Mouse (Mus musculus) midbrain, embryonic 12.5 days (tissue): ENCODE measurements at regions not wholly inside any gene's neighbourhood (a gene's known extent, or its start where the extent isn't known, plus 50 kb on each side); places are given as distances from the start of the nearest gene placed in this dataset.
A peak's percentile ranks its signal among the peaks of the same experiment; 100 is the strongest.

Experiments
- ATAC-seq: fragments of 200-750 bp; cut with Nextera tagmentation; 2 replicates; pipeline ENCODE4 v1.8.0; 2017; ENCODE audit warnings: low read depth, moderate TSS enrichment, moderate library complexity; ENCODE audit not compliant: low FRiP score
- H3K27ac ChIP-seq: fragments of 300-500 bp; sonication (generic); replicated peaks from 2 replicates; pipeline ENCODE4 v1.5.1; 2016; ENCODE audit warnings: mild to moderate bottlenecking
- H3K27me3 ChIP-seq: fragments of 300-500 bp; sonication (generic); 2 replicates; pipeline ENCODE4 v1.6.1; 2016; ENCODE audit warnings: mild to moderate bottlenecking
- H3K36me3 ChIP-seq: fragments of 300-500 bp; sonication (generic); 2 replicates; pipeline ENCODE4 v1.6.1; 2016
- H3K4me1 ChIP-seq: fragments of 300-500 bp; sonication (generic); 2 replicates; pipeline ENCODE4 v1.6.1; 2016
- H3K4me2 ChIP-seq: fragments of 300-500 bp; sonication (generic); replicated peaks from 2 replicates; pipeline ENCODE4 v1.6.1; 2016; ENCODE audit warnings: mild to moderate bottlenecking, moderate library complexity
- H3K4me3 ChIP-seq: fragments of 300-500 bp; sonication (generic); 2 replicates; pipeline ENCODE4 v1.5.1; 2016; ENCODE audit warnings: mild to moderate bottlenecking
- H3K9ac ChIP-seq: fragments of 300-500 bp; sonication (generic); replicated peaks from 2 replicates; pipeline ENCODE4 v1.6.1; 2016; ENCODE audit warnings: mild to moderate bottlenecking, moderate library complexity
- H3K9me3 ChIP-seq: fragments of 300-500 bp; sonication (generic); 2 replicates; pipeline ENCODE4 v1.6.1; 2016; ENCODE audit warnings: mild to moderate bottlenecking
- WGBS: fragments of 180-500 bp; shearing (Covaris S2); methylation state at CpG from one replicate; pipeline ENCODE4 v1.1.7; 2016; 5-methylcytosine and 5-hydroxymethylcytosine counted together

DNA sequence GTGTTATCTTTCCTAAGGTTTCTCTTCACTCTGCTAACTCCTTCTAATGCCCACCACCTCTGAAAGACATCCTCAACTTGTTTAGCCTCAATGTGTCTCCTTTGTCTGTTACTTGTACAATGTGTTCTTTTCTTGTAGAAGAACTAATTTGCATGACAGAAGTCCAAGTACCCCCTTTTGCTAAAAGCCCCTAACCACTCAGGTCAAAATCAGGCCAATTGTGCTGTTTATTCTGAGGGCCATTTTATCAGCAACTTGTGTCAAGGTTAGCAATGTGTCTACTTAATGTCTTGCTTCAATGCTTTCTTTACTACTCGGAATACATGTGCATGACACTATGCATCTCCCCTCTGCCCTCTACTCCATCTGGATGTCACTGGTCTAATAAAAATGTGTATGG is 107.3 kb upstream of the Paqr3 start:
- no peak overlapping the region for H3K9ac ChIP-seq
- peaks cover 3% of the 10 kb centered on the region for H3K27me3 ChIP-seq
- no peak overlapping the region for H3K4me2 ChIP-seq
- WGBS, result 51% methylated on average over 1 of the region's 1 CpGs
- H3K4me3 ChIP-seq, result no peak overlapping the region
- H3K27ac ChIP-seq, result no peak overlapping the region
- H3K36me3 ChIP-seq, result no peaks in the 10 kb centered on the region
- H3K9me3 ChIP-seq, result no peaks in the 10 kb centered on the region
- ATAC-seq, result no peak
- H3K4me1 ChIP-seq, result peaks cover 15% of the 10 kb centered on the region

GRCm38 (mm10) chr5:97205606-97206005 is 94.2 kb upstream of the Paqr3 start:
- H3K4me3 ChIP-seq, result no peak overlapping the region
- peaks cover 3% of the 10 kb centered on the region; the same call in 1 of the 2 replicates for H3K4me1 ChIP-seq
- no peaks in the 10 kb centered on the region for H3K36me3 ChIP-seq
- H3K27me3 ChIP-seq, result no peaks in the 10 kb centered on the region
- ATAC-seq, result no peak
- H3K4me2 ChIP-seq, result no peak overlapping the region
- no peak overlapping the region for H3K27ac ChIP-seq
- 83% methylated on average over 4 of the region's 4 CpGs for WGBS
- H3K9me3 ChIP-seq, result no peaks in the 10 kb centered on the region
- no peak overlapping the region for H3K9ac ChIP-seq

GRCm38 (mm10) chr5:97204337-97204736 is 92.9 kb upstream of the Paqr3 start:
- Histone ChIP-seq H3K9me3 (no peaks in the 10 kb centered on the region), H3K4me1 (peaks cover 4% of the 10 kb centered on the region; the same call in 1 of the 2 replicates), H3K27me3 (no peaks in the 10 kb centered on the region), H3K36me3 (no peaks in the 10 kb centered on the region), H3K4me2 (no peak overlapping the region), H3K4me3 (no peak overlapping the region), H3K27ac (no peak overlapping the region), H3K9ac (no peak overlapping the region)
- ATAC-seq, result no peak
- 83% methylated on average over 2 of the region's 2 CpGs for WGBS

DNA sequence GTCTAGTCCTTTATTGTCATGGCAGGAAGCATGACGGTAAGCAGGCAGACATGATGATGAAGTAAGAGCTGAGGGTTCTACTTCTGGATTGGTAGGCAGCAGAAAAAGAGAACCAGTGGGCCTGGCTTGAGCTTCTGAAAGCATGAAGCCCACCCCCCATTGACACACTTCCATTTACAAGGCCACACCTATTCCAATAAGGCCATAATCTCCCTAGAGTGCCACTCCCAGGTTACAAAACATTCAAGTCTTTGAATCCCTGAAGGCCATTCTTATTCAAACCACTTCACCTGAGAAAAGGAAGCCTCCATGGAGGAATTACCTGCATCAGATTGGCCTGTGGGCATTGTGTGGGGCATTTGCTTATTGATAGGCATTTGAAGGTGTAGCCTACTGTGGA is 92.2 kb upstream of the Paqr3 start:
- ATAC-seq, result no peak
- WGBS, result 88% methylated on average over 1 of the region's 1 CpGs
- H3K4me3 ChIP-seq, result no peak overlapping the region
- no peak overlapping the region for H3K9ac ChIP-seq
- H3K9me3 ChIP-seq, result no peaks in the 10 kb centered on the region
- no peaks in the 10 kb centered on the region for H3K36me3 ChIP-seq
- H3K4me1 ChIP-seq, result peaks cover 4% of the 10 kb centered on the region; the same call in 1 of the 2 replicates
- H3K27me3 ChIP-seq, result no peaks in the 10 kb centered on the region
- H3K27ac ChIP-seq, result no peak overlapping the region
- no peak overlapping the region for H3K4me2 ChIP-seq

DNA sequence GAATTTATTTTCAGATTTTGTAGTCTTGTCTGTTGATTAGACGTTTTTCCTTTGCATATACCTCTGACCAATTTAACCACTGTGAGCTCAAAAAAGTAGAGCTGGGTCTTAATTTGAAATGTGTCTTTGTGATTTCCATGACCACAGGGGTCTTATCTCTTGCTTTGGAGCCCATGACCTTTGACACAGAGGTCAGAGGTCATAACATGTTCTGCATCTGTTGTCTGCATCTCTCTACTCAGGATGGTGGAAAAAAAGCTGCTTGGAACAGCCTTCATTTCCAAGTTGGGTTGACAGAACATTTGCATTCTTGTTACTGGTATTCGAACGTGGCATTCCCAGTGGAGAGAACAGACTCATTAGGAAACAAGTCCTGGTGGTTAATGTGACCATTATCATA is 91.2 kb upstream of the Paqr3 start:
- H3K4me1 ChIP-seq, result peaks cover 4% of the 10 kb centered on the region; the same call in 1 of the 2 replicates
- H3K4me2 ChIP-seq, result no peak overlapping the region
- H3K27ac ChIP-seq, result no peak overlapping the region
- no peaks in the 10 kb centered on the region for H3K27me3 ChIP-seq
- H3K9me3 ChIP-seq, result no peaks in the 10 kb centered on the region
- H3K36me3 ChIP-seq, result no peaks in the 10 kb centered on the region
- no peak overlapping the region for H3K9ac ChIP-seq
- no peak for ATAC-seq
- 27% methylated on average over 3 of the region's 3 CpGs for WGBS
- no peak overlapping the region for H3K4me3 ChIP-seq

GRCm38 (mm10) chr5:97200655-97201054 is 89.3 kb upstream of the Paqr3 start:
- no peak overlapping the region for H3K27ac ChIP-seq
- WGBS, result 37% methylated on average over 4 of the region's 4 CpGs
- no peak for ATAC-seq
- no peak overlapping the region for H3K9ac ChIP-seq
- H3K4me1 ChIP-seq, result peaks cover 4% of the 10 kb centered on the region; the same call in 1 of the 2 replicates
- no peak overlapping the region for H3K4me3 ChIP-seq
- H3K4me2 ChIP-seq, result no peak overlapping the region
- no peaks in the 10 kb centered on the region for H3K36me3 ChIP-seq
- H3K27me3 ChIP-seq, result no peaks in the 10 kb centered on the region
- no peaks in the 10 kb centered on the region for H3K9me3 ChIP-seq

- Histone ChIP-seq H3K9me3 (no peaks in the 10 kb centered on the region), H3K4me1 (peaks cover 14% of the 10 kb centered on the region; the same call in 1 of the 2 replicates), H3K27ac (peak overlapping the region; percentile 54), H3K36me3 (no peaks in the 10 kb centered on the region), H3K27me3 (peaks cover 4% of the 10 kb centered on the region; the same call in 1 of the 2 replicates), H3K9ac (no peak overlapping the region), H3K4me3 (no peak overlapping the region), H3K4me2 (peak overlapping the region; percentile 17; the same call in 1 of the 2 replicates)
- WGBS, result 55% methylated on average over 10 of the region's 10 CpGs
- ATAC-seq, result peak; percentile 68
Observed at GRCm38 (mm10) chr5:97195281-97195660, 83.9 kb upstream of the Paqr3 start.

DNA sequence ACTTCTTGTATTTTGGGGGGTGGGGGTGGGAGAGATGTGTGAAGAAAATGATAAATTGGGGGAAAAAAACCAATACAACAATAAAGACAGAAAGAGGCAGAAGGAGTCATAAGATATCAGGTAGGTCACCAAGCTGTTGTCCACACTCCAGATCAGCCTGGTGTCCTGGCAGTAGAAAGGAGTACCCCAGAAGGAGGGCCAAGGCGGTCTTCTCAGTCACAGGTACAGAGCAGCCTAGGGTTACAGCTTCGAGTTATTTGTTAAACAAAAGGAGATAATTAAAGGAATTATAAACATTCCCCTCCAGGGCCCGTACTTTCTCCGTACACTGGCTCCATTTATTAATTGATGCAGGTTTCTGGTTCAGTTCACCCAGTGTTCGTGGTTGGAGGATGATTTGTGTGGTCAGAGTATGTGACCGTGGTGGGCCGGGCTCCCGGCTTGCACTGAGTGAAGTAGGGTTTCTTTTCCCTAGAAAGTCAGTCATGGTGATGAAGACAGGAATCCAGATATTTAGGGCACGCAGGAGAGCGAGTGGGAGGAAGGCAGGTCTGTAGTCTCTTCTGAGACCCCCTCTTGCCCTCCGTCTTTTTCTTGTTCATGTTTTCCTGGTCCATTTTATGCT is 83.4 kb upstream of the Paqr3 start:
- Histone ChIP-seq H3K36me3 (no peaks in the 10 kb centered on the region), H3K4me3 (no peak overlapping the region), H3K9ac (no peak overlapping the region), H3K27me3 (peaks cover 4% of the 10 kb centered on the region; the same call in 1 of the 2 replicates), H3K9me3 (no peaks in the 10 kb centered on the region), H3K4me1 (peaks cover 14% of the 10 kb centered on the region; the same call in 1 of the 2 replicates), H3K4me2 (peak overlapping the region; percentile 17; the same call in 1 of the 2 replicates), H3K27ac (peak overlapping the region; percentile 54)
- ATAC-seq, result peak; percentile 21
- 64% methylated on average over 11 of the region's 11 CpGs for WGBS

- Histone ChIP-seq H3K27ac (no peak overlapping the region), H3K9ac (no peak overlapping the region), H3K36me3 (no peaks in the 10 kb centered on the region), H3K27me3 (peaks cover 4% of the 10 kb centered on the region; the same call in 1 of the 2 replicates), H3K4me1 (peaks cover 14% of the 10 kb centered on the region; the same call in 1 of the 2 replicates), H3K4me2 (no peak overlapping the region), H3K9me3 (no peaks in the 10 kb centered on the region), H3K4me3 (no peak overlapping the region)
- 75% methylated on average over 13 of the region's 13 CpGs for WGBS
- no peak for ATAC-seq
Observed at GRCm38 (mm10) chr5:97192656-97193055, 81.3 kb upstream of the Paqr3 start.

GRCm38 (mm10) chr5:97190695-97191094 is 79.3 kb upstream of the Paqr3 start:
- 74% methylated on average over 3 of the region's 3 CpGs for WGBS
- no peak overlapping the region for H3K4me2 ChIP-seq
- H3K27ac ChIP-seq, result no peak overlapping the region
- no peaks in the 10 kb centered on the region for H3K36me3 ChIP-seq
- peaks cover 4% of the 10 kb centered on the region; the same call in 1 of the 2 replicates for H3K27me3 ChIP-seq
- ATAC-seq, result no peak
- no peaks in the 10 kb centered on the region for H3K9me3 ChIP-seq
- peaks cover 14% of the 10 kb centered on the region; the same call in 1 of the 2 replicates for H3K4me1 ChIP-seq
- H3K4me3 ChIP-seq, result no peak overlapping the region
- H3K9ac ChIP-seq, result no peak overlapping the region

- WGBS, result 86% methylated on average over 9 of the region's 9 CpGs
- ATAC-seq, result no peak
- no peaks in the 10 kb centered on the region for H3K27me3 ChIP-seq
- H3K4me2 ChIP-seq, result no peak overlapping the region
- H3K4me3 ChIP-seq, result no peak overlapping the region
- no peak overlapping the region for H3K27ac ChIP-seq
- H3K9me3 ChIP-seq, result no peaks in the 10 kb centered on the region
- H3K9ac ChIP-seq, result no peak overlapping the region
- no peaks in the 10 kb centered on the region for H3K36me3 ChIP-seq
- H3K4me1 ChIP-seq, result peaks cover 4% of the 10 kb centered on the region; the same call in 1 of the 2 replicates
Observed at GRCm38 (mm10) chr5:97184512-97184911, 73.1 kb upstream of the Paqr3 start.

- H3K9ac ChIP-seq, result no peak overlapping the region
- H3K27ac ChIP-seq, result no peak overlapping the region
- H3K4me1 ChIP-seq, result peaks cover 4% of the 10 kb centered on the region; the same call in 1 of the 2 replicates
- no peaks in the 10 kb centered on the region for H3K36me3 ChIP-seq
- H3K4me3 ChIP-seq, result no peak overlapping the region
- H3K9me3 ChIP-seq, result no peaks in the 10 kb centered on the region
- 0 out of 2 replicates have a peak, but pooled peaks have one; percentile 41 for ATAC-seq
- no peak overlapping the region for H3K4me2 ChIP-seq
- 43% methylated on average over 1 of the region's 1 CpGs for WGBS
- no peaks in the 10 kb centered on the region for H3K27me3 ChIP-seq
Observed at GRCm38 (mm10) chr5:97181249-97181648, 69.9 kb upstream of the Paqr3 start.
